Mouse (Mus musculus): Measurements from ENCODE around the gene Ggt1.
"Not testable (repeated sequence)": the region's sequence is repeated elsewhere in the genome, so short reads cannot be mapped to it uniquely, and the experiment has no call there.

The Ggt1 gene

DNA sequence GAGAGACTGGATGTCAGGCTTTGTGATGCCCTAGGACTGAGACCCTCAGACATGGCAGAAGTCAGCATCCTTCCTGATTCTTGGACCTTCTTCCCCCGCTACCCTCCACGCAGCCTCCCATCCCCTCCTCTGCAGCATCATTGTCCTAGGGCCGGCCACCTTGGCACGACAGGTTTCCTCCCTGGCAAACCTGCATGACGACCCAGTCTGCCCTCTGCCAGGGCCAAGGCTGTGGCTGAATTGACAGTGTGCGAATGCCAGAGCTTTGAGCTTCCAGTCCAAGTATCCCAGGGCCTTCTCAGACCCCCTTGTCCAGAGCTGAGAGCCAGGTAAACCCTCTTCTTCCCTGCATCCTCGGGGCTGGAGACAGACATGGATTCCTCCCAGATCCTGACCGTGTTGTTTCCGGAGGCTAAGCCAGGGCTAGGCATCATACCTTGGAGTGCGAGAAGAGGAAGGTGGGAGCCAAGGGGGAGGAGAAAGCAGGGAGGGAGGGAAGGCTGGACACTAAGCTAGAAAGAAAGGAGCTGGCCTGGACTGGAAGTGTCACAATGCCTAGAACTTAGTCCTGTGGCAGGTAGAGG, at the start of gene Ggt1:
TSS of gene Ggt1 (plus strand) at position 534 of the 584 bp plus-strand sequence.
- DNase-seq (ENCODE audit: low spot score in 2 of 2) = no peak

DNA sequence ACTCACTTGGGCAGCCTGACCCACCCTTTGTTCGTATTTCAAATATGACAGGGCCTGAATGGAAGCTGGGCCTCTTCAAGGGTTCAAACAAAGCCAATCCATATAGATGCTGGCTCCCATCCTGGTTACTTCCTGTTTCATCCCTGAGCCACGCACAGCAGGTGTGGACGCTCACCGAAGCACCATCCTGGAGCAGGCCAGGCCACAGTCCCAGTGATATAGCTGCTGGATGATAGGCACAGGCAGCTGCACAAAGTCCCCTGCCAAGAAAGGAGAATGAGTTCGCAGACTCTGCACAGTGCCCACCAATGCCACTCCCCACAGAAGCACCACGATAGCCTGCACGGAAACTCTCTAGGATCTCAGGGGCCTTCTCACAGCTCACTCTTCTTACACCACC, 49.5 kb upstream of the Ggt1 start:
- no peak for DNase-seq (ENCODE audit: low spot score in 2 of 2)

DNA sequence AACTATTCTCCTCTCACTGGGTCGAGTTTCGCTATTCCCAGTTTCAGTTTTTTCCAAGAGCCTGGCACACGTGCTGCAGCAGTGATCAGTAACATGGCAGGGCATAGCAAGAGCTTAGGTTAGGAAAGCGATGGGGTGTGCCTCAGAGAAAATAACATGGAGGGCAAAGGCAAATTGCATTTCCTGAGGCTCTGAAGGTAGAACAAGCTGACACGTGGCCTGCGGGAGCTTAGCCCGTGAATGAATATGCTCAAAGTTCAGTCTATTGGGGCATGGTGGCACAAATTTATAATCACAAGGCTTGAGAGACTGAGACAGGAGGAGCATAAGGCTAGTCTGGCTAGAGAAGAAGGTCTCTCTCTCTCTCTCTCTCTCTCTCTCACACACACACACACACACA, 48.6 kb upstream of the Ggt1 start:
- DNase-seq (ENCODE audit: low spot score in 2 of 2) = no peak

DNA sequence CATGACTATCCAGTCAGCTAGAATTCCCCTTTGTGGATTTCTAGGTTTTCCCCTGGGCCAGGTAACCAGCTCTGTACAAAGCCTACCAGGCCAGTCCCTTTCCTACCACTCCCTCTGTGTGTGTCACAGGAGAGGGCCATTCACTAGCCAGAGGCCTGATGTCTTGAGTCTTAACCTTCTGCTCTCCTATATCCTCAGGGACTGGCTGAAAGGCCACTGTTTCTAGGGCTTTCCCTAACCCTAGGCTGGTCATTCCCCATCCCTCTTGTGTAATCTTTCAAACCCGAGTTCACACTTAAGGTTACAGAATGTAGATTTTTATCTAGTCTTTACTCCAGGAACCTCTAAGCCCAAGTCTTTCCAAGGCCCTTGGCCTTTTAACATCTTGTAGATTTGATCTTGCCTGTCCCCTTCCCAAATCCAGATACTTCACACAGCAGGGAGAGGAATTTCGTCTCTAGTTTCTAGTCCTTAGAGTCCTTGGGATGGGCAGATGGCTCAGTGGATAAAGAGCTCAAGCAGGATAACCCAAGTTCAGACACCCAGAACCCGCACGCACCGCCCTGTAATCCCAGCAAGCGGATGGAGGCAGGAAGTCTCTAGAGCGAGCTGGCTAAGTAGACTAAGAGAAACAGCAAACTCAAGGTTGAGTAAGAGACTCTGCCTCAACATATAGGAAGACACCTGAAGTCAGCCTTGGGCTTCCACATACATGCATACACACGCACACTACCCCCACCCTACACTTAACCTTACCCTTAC, 47.9 kb upstream of the Ggt1 start:
- DNase-seq (ENCODE audit: low spot score in 2 of 2) = no peak

DNA sequence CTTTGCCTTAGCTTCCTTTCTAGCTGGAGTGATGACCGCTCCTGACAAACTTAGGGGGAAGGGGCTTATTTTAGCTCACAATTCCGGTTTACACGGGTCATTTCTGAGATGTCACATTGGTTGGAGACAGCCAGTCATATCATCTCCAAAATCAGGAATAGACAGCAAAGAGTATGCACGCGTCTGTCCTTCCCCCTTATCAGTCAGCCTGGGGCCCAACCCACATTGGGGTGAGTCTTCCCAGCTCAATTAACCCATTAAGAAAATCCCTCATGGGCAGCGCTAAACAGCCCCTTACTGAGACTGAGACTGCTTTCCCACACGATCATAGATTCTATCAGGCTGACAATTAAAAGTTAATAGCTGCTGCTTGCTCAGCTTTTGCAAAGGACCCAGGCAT, 47.0 kb upstream of the Ggt1 start:
- no peak for DNase-seq (ENCODE audit: low spot score in 2 of 2)

DNA sequence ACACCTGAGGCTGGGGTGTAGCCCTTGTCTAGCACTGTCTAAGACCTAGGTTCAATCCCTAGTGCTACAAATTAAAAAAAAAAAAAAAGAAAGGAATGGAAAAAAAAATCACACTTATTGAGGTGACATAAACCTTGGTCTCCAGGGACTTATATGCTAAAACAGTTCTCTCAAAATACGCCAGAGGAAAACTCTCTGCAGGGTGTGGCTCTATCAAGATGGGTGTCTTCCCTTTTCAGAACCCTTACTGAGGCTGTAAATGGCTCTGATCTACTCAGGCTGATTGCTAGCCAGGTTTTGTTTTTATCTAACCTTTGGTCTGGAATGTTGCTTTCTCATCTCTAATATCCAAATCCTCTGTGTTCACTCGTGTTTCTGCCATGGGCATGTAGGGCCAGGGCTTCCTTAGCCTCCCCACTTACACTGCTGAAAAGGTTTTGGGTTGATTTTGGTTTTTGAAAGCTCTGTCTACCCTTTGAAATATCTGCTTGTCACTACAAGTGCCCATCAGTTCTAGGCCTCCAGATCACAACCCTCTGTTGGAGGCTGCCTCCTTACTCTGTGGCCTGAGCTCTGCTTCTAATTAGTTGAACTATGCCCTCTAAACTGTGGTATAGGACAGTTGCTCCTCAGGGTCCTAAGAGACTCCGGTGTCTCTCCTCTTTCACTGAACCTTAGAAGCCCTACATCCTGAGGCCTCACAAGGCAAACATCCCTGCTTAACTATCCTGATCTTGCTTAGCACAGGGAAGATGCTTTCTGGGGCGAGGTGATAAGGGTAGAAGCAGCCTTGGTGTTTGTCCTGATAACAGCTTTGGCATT, 46.0 kb upstream of the Ggt1 start:
- DNase-seq (ENCODE audit: low spot score in 2 of 2) = no peak

DNA sequence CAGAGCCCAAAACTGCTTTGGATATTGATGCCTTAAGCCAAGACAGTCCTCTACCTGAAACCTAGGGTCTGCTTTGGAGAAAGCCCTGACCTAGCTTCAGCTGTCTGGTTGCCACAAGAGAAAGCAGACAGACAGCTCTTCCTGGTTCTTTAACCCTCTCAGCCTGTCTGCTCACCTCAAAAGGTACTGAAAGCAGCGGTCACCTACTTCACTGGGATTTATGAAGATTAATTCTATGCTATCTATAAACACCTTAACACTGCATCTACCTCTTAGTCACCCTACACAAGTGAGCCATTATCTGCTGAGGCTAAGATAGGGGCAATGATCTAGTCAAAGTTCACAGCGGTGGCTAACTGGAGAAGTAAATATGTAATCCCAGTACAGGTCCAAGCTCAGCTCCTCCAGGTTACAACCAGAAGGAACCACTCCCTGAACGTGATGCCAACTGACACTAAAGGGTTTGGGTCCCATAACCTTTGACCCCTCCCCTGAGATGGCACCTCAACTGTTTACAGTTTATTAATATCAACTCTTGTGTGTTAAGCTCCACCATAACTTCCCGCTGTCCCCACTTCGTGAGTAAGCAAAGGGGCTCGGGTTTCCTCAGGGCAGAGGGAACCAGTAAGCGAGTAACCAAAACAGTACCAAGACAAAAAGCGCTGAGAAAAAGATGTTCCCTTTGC, 45.2 kb upstream of the Ggt1 start:
- no peak for DNase-seq (ENCODE audit: low spot score in 2 of 2)

DNA sequence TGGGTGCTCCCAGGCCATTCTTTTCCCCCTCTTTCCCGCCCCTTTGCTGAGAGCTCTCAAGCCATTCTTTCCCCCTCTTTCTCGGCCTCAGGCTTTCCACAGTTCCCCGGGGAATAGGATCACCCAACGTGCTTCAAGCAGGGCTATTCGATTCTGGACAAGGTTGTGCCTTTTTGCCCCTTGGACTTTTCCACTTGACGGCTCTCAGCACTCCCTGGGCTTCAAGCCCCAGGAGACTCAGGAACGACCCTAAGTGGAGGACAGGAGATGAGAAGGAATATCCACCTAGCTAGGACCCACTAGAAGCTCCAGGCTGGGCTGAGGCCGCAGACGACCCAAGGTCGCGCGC, 44.7 kb upstream of the Ggt1 start:
- no peak for DNase-seq (ENCODE audit: low spot score in 2 of 2)

DNA sequence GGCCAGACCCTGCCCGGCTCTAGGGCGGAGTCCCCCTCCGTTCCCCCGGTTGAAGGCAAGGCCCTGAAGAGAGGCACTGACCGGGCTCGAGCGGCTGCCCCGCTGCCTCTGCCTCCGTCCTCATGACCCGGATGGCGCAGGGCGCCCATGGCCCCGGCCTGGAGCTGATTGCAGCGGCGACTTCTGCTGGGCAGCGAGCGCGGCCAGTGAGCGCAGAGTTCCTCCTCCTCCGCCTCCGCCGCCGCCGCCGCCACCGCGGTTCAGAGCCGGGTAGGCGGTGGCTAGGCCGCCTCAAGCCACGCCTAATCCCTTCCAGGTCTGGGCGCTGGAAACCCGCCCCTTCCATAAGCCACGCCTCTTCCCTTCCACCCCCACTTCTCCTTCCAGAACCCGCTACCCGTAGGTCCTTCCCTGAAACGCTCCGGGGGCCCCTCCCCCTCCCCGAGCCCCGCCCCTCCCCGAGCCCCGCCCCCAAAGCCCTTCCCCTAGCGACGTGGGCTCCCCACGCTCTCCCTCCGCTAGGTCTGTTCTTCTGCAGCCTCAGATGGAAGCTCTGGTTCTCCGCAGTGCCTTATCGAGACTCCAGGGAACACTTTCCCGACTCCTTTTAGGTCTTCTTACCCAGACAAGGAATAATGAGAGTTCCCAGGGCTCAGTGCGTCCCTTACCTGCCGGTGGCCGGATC, 44.2 kb upstream of the Ggt1 start, which contains the start of gene Snrpd3:
TSS of gene Snrpd3 (plus strand) at position 479 of the 685 bp plus-strand sequence.
- peak; percentile 86 to 91 for DNase-seq (ENCODE audit: low spot score in 2 of 2)

DNA sequence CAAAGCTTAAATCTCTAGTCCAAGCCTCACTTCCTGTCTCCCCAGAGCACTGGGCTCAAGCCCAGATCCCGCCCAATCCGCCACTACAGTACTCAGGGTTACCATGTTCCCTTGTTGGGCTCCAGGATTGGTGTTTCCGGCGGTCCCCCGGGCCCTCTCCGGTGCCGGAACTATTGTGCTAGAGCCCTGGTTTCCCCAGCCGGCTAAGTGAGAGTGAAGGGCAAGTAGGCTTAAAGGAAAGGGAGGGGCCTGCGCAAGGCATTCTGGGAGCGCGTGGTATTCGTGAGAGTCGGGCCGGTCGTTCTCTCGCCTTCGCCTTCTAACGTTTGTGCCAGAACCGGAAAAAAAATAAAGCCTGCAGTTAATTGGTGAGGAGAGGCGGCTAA, 43.7 kb upstream of the Ggt1 start, which contains the start of gene Gucd1:
TSS of gene Gucd1 (minus strand) at position 215 of the 386 bp plus-strand sequence.
- peak; percentile 93 to 96 for DNase-seq (ENCODE audit: low spot score in 2 of 2)

DNA sequence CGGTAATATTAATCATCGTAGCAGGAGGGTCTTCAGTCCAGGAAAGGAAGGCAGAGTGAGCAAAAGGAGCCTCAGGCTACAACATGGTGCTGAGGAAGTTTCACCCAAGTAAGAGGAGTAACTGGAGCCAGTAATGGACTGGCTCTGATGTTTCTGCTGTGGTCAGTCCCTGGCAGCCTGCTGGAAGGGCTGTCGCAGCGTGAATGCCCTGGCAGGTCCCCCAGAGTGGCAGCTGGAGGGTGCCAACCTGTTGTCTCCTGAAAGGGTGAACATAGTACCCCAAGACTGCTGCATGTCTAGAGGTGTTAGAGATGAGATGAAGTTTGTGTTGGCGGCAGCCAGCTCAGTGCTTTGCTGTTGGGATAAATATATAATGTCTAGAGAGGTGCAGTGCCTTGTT, 40.8 kb upstream of the Ggt1 start:
- no peak for DNase-seq (ENCODE audit: low spot score in 2 of 2)

DNA sequence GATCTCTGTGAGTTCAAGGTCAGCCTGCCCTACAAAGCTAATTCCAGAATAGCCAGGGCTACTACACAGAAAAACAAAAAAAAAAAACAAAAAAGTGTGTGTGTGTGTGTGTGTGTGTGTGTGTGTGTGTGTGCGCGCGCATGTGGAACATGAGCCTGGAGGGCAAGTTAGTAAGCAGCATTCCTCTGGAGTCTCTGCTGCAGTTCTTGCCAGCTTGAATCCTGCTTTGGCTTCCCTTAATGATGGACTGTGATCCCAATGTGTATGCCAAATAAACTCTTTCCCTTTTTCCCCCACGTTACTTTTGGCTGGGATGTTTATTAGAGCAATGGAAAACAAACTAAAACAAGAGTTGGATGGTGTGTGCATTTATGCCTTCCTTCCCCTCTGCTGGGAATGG, 39.8 kb upstream of the Ggt1 start:
- no peak for DNase-seq (ENCODE audit: low spot score in 2 of 2)

DNA sequence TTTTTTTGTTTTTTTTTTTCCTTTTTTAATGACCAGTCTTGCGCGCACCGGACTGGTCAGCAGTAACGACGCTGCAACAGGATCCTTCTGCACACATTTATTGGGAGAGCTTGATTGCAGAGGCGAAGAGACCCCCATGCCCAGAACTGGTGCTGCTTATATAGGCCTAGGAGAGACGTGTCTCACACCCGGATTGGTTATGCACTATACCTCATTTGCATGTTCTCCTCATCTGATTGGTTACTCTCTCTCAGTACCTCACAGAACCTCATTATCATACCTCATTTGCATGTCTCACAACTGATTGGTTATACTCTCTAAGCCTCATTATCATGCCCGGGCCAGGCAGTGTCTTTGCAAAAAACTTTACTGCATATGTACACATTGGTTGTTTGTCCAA, 36.0 kb upstream of the Ggt1 start:
- not testable (repeated sequence) for DNase-seq (ENCODE audit: low spot score in 2 of 2)

DNA sequence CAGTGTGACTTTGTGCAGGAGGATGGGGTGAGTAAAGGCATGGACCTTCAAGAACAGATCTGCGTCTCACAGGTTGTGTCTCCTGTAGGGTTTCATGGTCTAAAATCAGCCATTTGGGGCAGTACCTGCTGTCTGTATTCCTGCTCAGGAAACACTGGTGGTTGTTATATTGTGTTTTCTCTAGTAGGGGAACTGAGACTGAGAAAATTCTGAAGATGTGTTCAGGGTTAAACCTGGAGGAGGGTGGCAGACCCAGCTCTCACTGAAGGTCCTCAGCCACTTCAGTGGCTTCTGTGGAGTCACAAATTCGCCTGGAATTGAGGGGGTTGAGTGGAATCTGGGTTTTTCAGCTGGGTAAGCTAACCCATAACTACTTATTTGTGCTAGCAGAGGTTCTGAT, 31.1 kb upstream of the Ggt1 start:
- DNase-seq (ENCODE audit: low spot score in 2 of 2) = no peak

DNA sequence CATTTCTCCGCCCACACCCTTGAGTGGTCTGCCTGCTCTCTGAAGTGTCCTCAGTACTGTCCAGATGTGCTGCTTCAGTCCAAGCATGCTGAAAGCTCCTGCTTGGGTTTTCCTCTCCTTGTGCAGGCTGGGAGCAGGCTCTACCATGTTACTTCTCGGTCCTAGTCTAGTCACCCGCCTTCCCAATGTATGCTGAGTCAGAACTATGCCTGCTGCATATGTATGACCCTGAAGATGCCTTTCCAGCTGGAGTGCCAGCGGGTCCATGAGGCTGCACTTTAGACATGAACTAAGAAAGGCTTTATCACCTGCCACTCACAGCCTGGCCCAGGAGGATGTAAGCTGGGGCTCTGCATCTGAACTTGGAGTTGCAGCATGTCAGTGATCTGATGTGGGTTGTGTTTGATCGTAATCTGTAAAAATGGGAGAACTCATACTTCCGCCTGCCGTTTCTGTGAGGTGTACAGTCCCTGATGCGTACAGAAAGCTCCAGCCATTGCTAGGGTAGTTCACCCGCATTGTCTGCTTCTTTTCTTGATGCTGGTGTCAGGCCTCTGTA, 29.8 kb upstream of the Ggt1 start:
- no peak for DNase-seq (ENCODE audit: low spot score in 2 of 2)

DNA sequence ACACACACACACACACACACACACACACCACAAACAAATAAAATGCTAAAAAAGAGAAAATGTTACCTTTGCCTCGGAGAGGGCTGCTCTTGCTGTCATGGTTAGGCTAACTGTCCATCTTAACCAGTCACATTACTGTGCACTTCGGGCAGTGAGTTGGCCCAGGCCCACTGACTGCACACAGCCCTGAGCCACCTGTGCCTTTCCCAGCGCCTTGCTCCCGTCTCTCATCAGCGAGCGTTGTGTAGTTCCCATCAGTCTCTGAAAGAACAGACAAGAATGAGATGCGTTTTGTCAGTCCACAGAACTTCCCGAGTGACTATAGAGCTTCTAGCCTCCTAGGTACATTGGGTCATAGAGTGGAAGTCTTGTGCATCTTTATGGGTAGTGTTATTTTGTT, 27.2 kb upstream of the Ggt1 start:
- no peak for DNase-seq (ENCODE audit: low spot score in 2 of 2)

DNA sequence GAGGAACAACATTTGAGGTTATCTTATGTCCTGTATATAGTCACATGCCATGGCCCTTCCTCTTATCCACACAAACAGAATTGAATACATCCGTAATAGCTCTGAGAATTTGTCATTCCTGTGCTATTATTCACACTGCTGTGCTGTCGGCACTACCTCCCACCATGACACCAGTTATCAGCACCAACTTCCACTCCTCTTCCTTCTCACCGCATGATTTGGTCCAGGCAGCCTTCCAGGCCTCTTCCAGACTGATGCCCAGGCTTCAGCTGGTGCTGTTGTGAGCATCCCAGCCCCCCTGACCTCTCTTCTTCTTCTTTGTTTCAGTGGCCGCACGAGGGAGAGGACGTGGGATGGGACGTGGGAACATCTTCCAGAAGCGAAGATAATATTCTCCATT, 26.5 kb upstream of the Ggt1 start:
- DNase-seq (ENCODE audit: low spot score in 2 of 2) = no peak

DNA sequence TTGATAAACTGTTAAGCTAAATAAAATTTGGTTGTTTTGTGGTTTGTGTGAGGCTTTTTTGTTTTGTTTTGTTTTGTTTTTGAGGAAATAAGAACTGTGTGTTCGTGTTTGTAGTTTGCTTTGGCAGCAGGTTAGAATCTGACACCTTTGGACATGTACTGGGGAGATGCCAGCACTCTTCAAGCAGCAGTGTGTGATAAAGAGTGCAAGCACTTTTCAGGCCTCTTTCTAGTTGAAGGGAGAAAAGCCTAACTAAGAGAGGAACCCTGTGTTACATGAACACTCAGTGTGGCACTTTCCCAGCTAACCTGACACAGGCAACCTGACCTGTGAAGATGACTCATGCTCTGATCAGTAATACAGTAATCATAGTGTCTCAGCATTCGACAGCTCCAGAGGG, 26.0 kb upstream of the Ggt1 start:
- no peak for DNase-seq (ENCODE audit: low spot score in 2 of 2)

DNA sequence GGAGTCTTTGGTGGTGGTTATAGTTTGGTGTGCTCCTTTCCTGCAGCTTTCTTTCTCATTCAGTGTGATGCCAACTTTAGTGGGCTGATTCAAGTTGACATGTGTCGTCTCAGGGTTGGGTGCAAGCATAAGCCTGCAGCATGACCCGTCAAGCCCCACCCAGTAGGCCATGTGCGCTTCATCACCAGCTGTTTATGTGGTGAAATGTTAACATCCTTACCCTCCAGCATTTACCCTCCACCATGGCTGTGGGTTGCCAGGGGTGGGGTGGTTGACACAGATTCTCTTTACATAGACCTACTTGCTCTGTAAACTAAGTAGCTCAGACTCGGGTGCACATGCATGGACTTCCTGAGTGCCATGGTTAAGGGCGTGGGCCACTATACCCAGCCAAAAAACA, 25.3 kb upstream of the Ggt1 start:
- DNase-seq (ENCODE audit: low spot score in 2 of 2) = no peak

DNA sequence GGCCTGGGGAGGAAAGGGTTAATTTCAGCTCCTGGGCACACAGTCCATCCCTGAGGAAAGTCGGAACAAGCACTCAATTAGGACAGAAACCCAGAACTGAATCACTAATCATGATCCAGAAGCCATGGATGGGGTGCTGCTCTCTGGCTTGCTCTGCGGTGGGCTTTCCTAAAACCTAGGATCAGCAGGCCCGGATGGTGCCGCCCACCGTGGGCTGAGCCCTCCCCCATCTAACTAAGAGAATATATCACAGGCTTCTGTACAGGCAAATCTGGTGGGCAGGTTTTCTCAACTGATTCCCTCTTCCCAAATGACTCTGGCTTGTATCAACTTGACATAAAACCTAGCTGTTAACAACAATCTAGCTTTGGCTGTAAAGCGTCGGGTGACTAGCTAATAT, 13.5 kb upstream of the Ggt1 start:
- no peak for DNase-seq (ENCODE audit: low spot score in 2 of 2)

DNA sequence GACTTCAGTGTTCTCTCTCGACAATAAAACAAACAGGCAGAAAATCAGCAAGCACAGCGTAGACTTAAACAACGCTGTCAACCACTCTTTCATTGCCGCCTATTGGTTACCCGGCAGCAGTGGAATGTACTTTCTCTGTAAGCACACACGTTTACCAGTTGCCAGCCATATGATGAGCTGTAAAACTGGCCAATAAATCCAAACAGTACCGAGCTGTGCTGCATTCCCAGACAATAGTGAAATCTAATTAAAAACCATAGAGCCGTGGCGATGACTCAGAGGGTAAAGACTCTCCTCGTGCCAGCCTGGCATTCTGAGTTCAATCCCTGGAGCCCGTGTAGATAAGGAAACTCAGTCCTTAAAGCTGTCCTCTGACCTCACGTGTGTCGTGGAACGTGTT, 12.9 kb upstream of the Ggt1 start:
- no peak for DNase-seq (ENCODE audit: low spot score in 2 of 2)
